Mouse (Mus musculus) G1E (cell line): ENCODE measurements around the gene Oasl1. TPM values are rescaled to one million over a fixed set of nuclear protein-coding genes. Genes with fewer than 3 reads are reported as not detected.
A peak's percentile ranks its signal among the peaks of the same experiment; 100 is the strongest.
"Not testable (repeated sequence)": the region's sequence is repeated elsewhere in the genome, so short reads cannot be mapped to it uniquely, and the experiment has no call there.

Source experiments
- ATAC-seq: 2 replicates; pipeline ENCODE4 v1.8.0; 2016; ENCODE audit warnings: mild to moderate bottlenecking; ENCODE audit not compliant: insufficient number of reproducible peaks, poor library complexity, low FRiP score, severe bottlenecking; ENCODE audit errors: extremely low read depth
- DNase-seq: peaks from one replicate; pipeline ENCODE4 v3.0.0; 2012; ENCODE audit warnings: low spot score
- H3K27me3 ChIP-seq: 2 replicates; pipeline ENCODE4 v1.6.1; 2012; ENCODE audit warnings: mild to moderate bottlenecking, low read length, inconsistent platforms; ENCODE audit not compliant: insufficient read depth
- H3K36me3 ChIP-seq: replicated peaks from 2 replicates; pipeline ENCODE3; 2012; ENCODE audit warnings: mild to moderate bottlenecking, inconsistent platforms
- H3K4me1 ChIP-seq: 2 replicates; pipeline ENCODE4 v1.6.1; 2012; ENCODE audit warnings: low read depth, low read length, inconsistent platforms, mixed read lengths; ENCODE audit not compliant: insufficient read depth
- H3K4me3 ChIP-seq: 2 replicates; pipeline ENCODE4 v1.5.1; 2012; ENCODE audit warnings: low read depth, mild to moderate bottlenecking, inconsistent platforms, low read length, moderate library complexity, mixed read lengths
- H3K9me3 ChIP-seq: replicated peaks from 2 replicates; pipeline ENCODE4 v1.6.1; 2012; ENCODE audit warnings: inconsistent platforms
- CTCF ChIP-seq: IDR thresholded peaks from 2 replicates; pipeline ENCODE4 v1.5.1; 2012; ENCODE audit warnings: low read depth, low read length, inconsistent platforms, mixed read lengths
- GATA1 ChIP-seq: IDR thresholded peaks from 2 replicates; pipeline ENCODE4 v1.6.1; 2012; ENCODE audit warnings: borderline replicate concordance, low read length, inconsistent platforms, mixed read lengths
- GATA2 ChIP-seq: IDR thresholded peaks from 2 replicates; pipeline ENCODE4 v1.6.1; 2012; ENCODE audit warnings: low read depth, low read length, inconsistent platforms, borderline replicate concordance
- POLR2AphosphoS5 ChIP-seq: IDR thresholded peaks from 2 replicates; pipeline ENCODE4 v1.6.1; 2012; ENCODE audit warnings: low read depth, low read length, inconsistent platforms; ENCODE audit not compliant: insufficient replicate concordance
- TAL1 ChIP-seq: conservative IDR thresholded peaks from 2 replicates; pipeline ENCODE4 v1.6.1; 2012; ENCODE audit warnings: low read depth, low read length, inconsistent platforms, mixed read lengths
- polyA plus RNA-seq: library from polyadenylated mRNA; stranded (reverse); fragments of >175 nt; gene quantifications from 2 replicates; pipeline ENCODE4 v1.2.3, GENCODE M21; 2012
- total RNA-seq, 2 experiments: library from RNA; stranded (forward) in 1 of 2; stranded (reverse) in 1 of 2; fragments of 200-1000 nt in 1 of 2; fragments of >200 nt in 1 of 2; fragmentation: Nextera tagmentation in 1 of 2; gene quantifications; 2 replicates each; pipeline ENCODE4 v1.2.3; 2014 to 2017

The Oasl1 gene
- total and polyA plus RNA-seq, 3 experiments, result 5.4 to 14.0 (median 6.8) TPM

GRCm38 (mm10) chr5:114898857-114899256 lies 24.2 kb upstream of the Oasl1 start:
- peaks cover 8% of the 10 kb centered on the region; the same call in 1 of the 2 replicates for H3K4me1 ChIP-seq
- H3K4me3 ChIP-seq, result no peak overlapping the region
- no peaks in the 10 kb centered on the region for H3K9me3 ChIP-seq
- H3K27me3 ChIP-seq, result peaks cover 36% of the 10 kb centered on the region
- no peak for ATAC-seq
- H3K36me3 ChIP-seq, result no peaks in the 10 kb centered on the region
- DNase-seq, result no peak
- TF ChIP-seq CTCF (no peak), POLR2AphosphoS5 (no peak), GATA1 (no peak), GATA2 (no peak), TAL1 (no peak)

GRCm38 (mm10) chr5:114902413-114902812 lies 20.6 kb upstream of the Oasl1 start:
- no peak overlapping the region for H3K4me3 ChIP-seq
- peaks cover 4% of the 10 kb centered on the region; the same call in 1 of the 2 replicates for H3K9me3 ChIP-seq
- H3K27me3 ChIP-seq, result peaks cover 18% of the 10 kb centered on the region
- H3K36me3 ChIP-seq, result no peaks in the 10 kb centered on the region
- TF ChIP-seq CTCF, result peak; percentile 49; the same call in 1 of the 2 replicates
- no peak for TF ChIP-seq POLR2AphosphoS5
- ATAC-seq (no peak), DNase-seq (no peak)
- peaks cover under 1% of the 10 kb centered on the region; the same call in 1 of the 2 replicates for H3K4me1 ChIP-seq

DNA sequence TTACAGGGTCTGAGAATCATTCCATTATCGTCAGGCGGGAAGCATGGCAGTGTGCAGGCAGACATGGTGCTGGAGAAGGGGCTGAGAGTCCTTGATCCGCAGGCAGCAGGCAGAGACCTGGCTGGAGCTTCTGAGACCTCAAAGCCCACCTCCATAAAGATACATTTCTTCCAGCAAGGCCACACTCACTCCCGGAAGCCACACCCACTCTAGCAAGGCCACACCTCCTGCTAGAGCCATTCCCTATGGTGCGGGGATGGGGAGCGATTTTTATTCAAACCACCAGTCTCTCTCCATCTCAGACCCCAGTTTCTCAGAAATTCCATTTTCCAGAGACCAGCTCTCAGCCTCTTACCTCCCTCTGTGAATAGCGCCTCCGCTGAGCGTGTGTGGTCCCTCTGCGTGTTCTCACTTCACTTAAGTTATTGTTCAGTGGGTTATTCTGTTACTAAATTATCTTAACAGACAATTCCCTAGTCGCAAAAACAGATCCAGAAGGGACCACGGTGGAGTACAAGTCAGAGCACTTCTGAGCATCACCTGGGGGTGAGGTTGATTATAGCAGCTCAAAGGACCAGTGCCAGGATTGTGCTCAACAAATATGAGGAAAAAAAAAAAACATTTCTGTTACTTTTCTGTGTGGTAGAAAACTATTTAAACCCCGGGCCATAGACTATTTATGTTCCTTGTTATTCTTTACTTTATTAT lies 14.3 kb upstream of the Oasl1 start:
- DNase-seq, result no peak
- H3K27me3 ChIP-seq, result no peaks in the 10 kb centered on the region
- H3K4me3 ChIP-seq, result no peak overlapping the region; the same call in 1 of the 2 replicates
- ATAC-seq, result no peak
- H3K36me3 ChIP-seq, result no peaks in the 10 kb centered on the region
- TF ChIP-seq POLR2AphosphoS5 (no peak), GATA1 (no peak), TAL1 (no peak), CTCF (no peak), GATA2 (no peak)
- peaks cover 6% of the 10 kb centered on the region for H3K4me1 ChIP-seq
- H3K9me3 ChIP-seq, result peaks cover 4% of the 10 kb centered on the region; the same call in 1 of the 2 replicates

DNA sequence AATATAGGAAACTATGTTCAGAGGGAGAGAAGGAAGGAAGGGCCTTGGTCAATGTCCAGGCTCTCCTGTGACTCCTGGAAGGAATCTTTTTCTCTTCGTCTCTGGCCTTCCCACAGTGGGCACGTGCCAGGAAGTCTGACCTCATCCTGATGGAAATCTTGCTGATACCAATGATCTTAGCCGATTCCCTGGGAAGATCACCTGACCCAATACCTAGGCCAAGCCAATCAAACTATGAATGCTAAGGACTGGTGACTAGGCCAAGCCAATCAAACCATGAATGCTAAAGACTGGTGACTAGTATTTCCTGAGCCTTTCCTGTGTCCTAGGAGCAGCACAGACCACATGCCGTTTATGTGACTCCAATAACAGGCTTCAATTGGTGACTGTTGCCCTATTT lies 9.4 kb upstream of the Oasl1 start:
- ATAC-seq, result no peak
- DNase-seq, result no peak
- TF ChIP-seq POLR2AphosphoS5 (no peak), GATA1 (no peak)

DNA sequence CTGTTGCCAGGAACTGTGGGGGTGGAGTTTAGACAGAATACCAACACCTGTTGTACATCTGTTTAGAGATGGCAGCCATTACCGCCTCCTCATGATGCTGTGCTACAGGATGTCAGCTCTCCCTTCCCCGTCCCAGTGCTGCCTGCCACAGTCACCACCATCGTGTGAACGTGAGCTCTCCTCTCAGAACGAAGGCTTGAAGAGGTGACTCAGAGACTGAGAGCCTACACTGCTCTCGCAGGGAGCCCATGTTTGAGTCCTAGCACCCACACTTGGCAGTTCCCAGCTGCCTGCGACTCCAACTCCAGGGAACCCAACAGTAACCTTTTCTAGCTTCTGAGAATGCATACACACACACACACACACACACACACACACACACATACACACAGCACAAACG lies 8.2 kb upstream of the Oasl1 start:
- Histone ChIP-seq H3K4me1 (peaks cover 26% of the 10 kb centered on the region), H3K36me3 (peaks cover 27% of the 10 kb centered on the region), H3K9me3 (no peaks in the 10 kb centered on the region), H3K4me3 (no peak overlapping the region), H3K27me3 (no peaks in the 10 kb centered on the region)
- TF ChIP-seq POLR2AphosphoS5 (no peak), GATA1 (no peak), TAL1 (no peak), CTCF (no peak), GATA2 (no peak)
- no peak for ATAC-seq
- DNase-seq, result no peak

More for the DNA sequence above, 9.4 kb upstream of the Oasl1 start:
- Histone ChIP-seq H3K4me1 (peaks cover 24% of the 10 kb centered on the region), H3K9me3 (no peaks in the 10 kb centered on the region), H3K27me3 (no peaks in the 10 kb centered on the region), H3K4me3 (no peak overlapping the region), H3K36me3 (peaks cover 20% of the 10 kb centered on the region)

DNA sequence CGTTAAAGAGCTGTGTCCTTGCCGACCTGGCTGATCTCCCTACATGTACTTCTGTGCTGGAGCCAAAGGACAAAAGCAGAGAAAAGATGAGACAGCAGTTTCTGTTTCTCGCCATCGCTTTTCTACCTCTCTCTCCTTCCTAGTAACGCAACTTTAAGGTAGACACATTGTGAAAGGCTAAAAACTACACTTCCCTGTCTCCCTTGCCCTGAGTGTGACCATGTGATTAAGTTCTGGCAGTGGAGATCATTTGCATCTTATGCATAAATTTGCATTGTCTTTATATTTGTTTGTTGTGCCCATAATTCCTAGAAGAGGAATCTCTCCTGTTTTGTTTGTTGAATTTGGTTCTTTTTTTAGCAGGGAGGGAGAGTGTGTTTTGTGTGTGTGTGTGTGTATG lies 7.2 kb upstream of the Oasl1 start:
- no peak for TF ChIP-seq POLR2AphosphoS5
- no peak for TF ChIP-seq GATA1
- Histone ChIP-seq H3K4me3 (no peak overlapping the region), H3K27me3 (no peaks in the 10 kb centered on the region), H3K4me1 (peaks cover 35% of the 10 kb centered on the region), H3K9me3 (no peaks in the 10 kb centered on the region), H3K36me3 (peaks cover 30% of the 10 kb centered on the region)
- no peak for DNase-seq
- ATAC-seq, result no peak

GRCm38 (mm10) chr5:114916777-114917176 lies 6.3 kb upstream of the Oasl1 start:
- Histone ChIP-seq H3K27me3 (no peaks in the 10 kb centered on the region), H3K36me3 (peaks cover 30% of the 10 kb centered on the region), H3K9me3 (no peaks in the 10 kb centered on the region), H3K4me1 (peaks cover 42% of the 10 kb centered on the region), H3K4me3 (no peak overlapping the region)
- DNase-seq, result no peak
- TF ChIP-seq TAL1 (no peak), CTCF (no peak), GATA2 (no peak), POLR2AphosphoS5 (no peak)
- ATAC-seq, result no peak

GRCm38 (mm10) chr5:114917357-114917756 lies 5.7 kb upstream of the Oasl1 start:
- DNase-seq, ATAC-seq, H3K27me3 ChIP-seq, H3K4me3 ChIP-seq, H3K9me3 ChIP-seq: not testable (repeated sequence)
- peaks cover 47% of the 10 kb centered on the region for H3K4me1 ChIP-seq
- H3K36me3 ChIP-seq, result peaks cover 30% of the 10 kb centered on the region
